Mouse (Mus musculus) megakaryocyte, embryonic 14.5 days (primary cell): ENCODE measurements around the gene Mark2.

Experiments used
- FLI1 ChIP-seq: IDR thresholded peaks from 2 replicates; pipeline ENCODE4 v1.6.1; 2012; ENCODE audit warnings: low read length, inconsistent platforms, mixed read lengths
- GATA1 ChIP-seq: IDR thresholded peaks from 3 replicates; pipeline ENCODE4 v1.6.1; 2012; ENCODE audit warnings: mixed read lengths, low read length, inconsistent platforms, borderline replicate concordance

DNA sequence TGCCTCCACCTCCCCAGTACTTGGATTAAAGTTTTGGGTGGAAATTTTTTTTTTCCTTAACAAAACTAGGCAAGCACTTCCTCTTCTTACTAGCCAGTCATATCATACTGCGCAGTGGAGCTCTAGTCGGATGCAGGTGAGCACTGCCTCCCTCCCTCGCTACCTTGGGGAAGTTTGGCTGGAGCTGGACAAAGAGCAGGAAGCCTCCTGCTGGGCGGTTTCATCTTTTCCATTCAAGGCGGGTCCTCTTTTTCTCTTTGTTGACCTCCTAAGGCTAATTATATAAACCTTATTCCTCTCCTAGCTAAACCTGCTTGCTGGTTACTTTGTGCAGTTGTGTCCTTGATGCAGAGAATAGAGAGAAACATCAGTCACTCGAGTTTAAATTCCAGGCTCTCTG lies 12.0 kb upstream of the Mark2 start:
- TF ChIP-seq GATA1 = no peak
- no peak for TF ChIP-seq FLI1
